In genomic region chr6:145823588-145824234, GRCm38 (mm10) we compare ENCODE assay signal across 8 mouse cellular contexts. TPM values are rescaled to one million over a fixed set of nuclear protein-coding genes. Genes with fewer than 3 reads are reported as not detected.
A peak's percentile ranks its signal among the peaks of the same experiment; 100 is the strongest.
DNase-seq lines count a peak whose midpoint lies in the region; ATAC-seq lines count a peak whose summit lies in the region.

No protein-coding gene starts in this region.

- no peaks in the 10 kb centered on the region for H3K27me3 ChIP-seq in forebrain, embryonic 14.5 days (replicated peaks; ENCODE audit: control insufficient read depth, insufficient read depth, low read length)
- no peaks in the 10 kb centered on the region for H3K27me3 ChIP-seq in forebrain, embryonic 13.5 days
- no peaks in the 10 kb centered on the region for H3K27me3 ChIP-seq in neural tube, embryonic 11.5 days (ENCODE audit: control insufficient read depth, insufficient read depth, low read length)

- H3K4me3 ChIP-seq in forebrain, embryonic 14.5 days (ENCODE audit: low read depth, low read length) = no peak overlapping the region
- H3K4me3 ChIP-seq in forebrain, embryonic 13.5 days = no peak overlapping the region
- H3K4me3 ChIP-seq in neural tube, embryonic 11.5 days (ENCODE audit: low read depth, low read length) = no peak overlapping the region

- H3K9ac ChIP-seq in forebrain, embryonic 14.5 days (ENCODE audit: low read length) = no peak overlapping the region
- H3K9ac ChIP-seq in forebrain, embryonic 13.5 days = no peak overlapping the region
- H3K9ac ChIP-seq in neural tube, embryonic 11.5 days (ENCODE audit: low read length) = no peak overlapping the region

- no peaks in the 10 kb centered on the region for H3K4me1 ChIP-seq in forebrain, embryonic 14.5 days (ENCODE audit: control insufficient read depth, insufficient read depth, low read length)
- H3K4me1 ChIP-seq in forebrain, embryonic 13.5 days = peaks cover 5% of the 10 kb centered on the region; the same call in 1 of the 2 replicates
- no peaks in the 10 kb centered on the region for H3K4me1 ChIP-seq in neural tube, embryonic 11.5 days (ENCODE audit: control insufficient read depth, insufficient read depth, low read length)

- H3K9me3 ChIP-seq in forebrain, embryonic 14.5 days (replicated peaks; ENCODE audit: control insufficient read depth, low read length) = no peaks in the 10 kb centered on the region
- no peaks in the 10 kb centered on the region for H3K9me3 ChIP-seq in forebrain, embryonic 13.5 days (replicated peaks)
- H3K9me3 ChIP-seq in neural tube, embryonic 11.5 days (ENCODE audit: control insufficient read depth, low read length) = no peaks in the 10 kb centered on the region

- no peak overlapping the region for H3K27ac ChIP-seq in forebrain, embryonic 14.5 days (ENCODE audit: low read depth, low read length)
- H3K27ac ChIP-seq in forebrain, embryonic 13.5 days = no peak overlapping the region
- H3K27ac ChIP-seq in neural tube, embryonic 11.5 days (ENCODE audit: low read depth, low read length) = no peak overlapping the region

- H3K36me3 ChIP-seq in forebrain, embryonic 14.5 days (ENCODE audit: control insufficient read depth, insufficient read depth, low read length) = no peaks in the 10 kb centered on the region
- no peaks in the 10 kb centered on the region for H3K36me3 ChIP-seq in forebrain, embryonic 13.5 days (ENCODE audit: poor library complexity, severe bottlenecking)
- H3K36me3 ChIP-seq in neural tube, embryonic 11.5 days (ENCODE audit: control insufficient read depth, insufficient read depth, low read length) = no peaks in the 10 kb centered on the region

- ATAC-seq in forebrain, embryonic 14.5 days = no peak
- ATAC-seq in forebrain, embryonic 13.5 days = no peak
- ATAC-seq in neural tube, embryonic 11.5 days (ENCODE audit: insufficient read depth, low FRiP score, low TSS enrichment) = no peak
- ATAC-seq in frontal cortex, adult (ENCODE audit: low TSS enrichment) = no peak

- 69% methylated on average over 5 of the region's 5 CpGs for WGBS in forebrain, embryonic 14.5 days
- 64% methylated on average over 5 of the region's 5 CpGs for WGBS in forebrain, embryonic 13.5 days
- WGBS in neural tube, embryonic 11.5 days = 65% methylated on average over 5 of the region's 5 CpGs

- DNase-seq in forebrain, embryonic 14.5 days (ENCODE audit: low spot score) = peak; percentile 68
- DNase-seq in neural tube, embryonic 11.5 days (ENCODE audit: low spot score) = peak; percentile 25
- DNase-seq in neural tube, embryonic 10.5 days (ENCODE audit: extremely low spot score, low spot score) = no peak
- DNase-seq in forelimb bud, embryonic 11.5 days (ENCODE audit: low read depth, low spot score) = peak; percentile 30
- peak; percentile 51 for DNase-seq in lung, postnatal 14 days
- DNase-seq in right cerebral cortex, postnatal 4 days = no peak

- H3K4me2 ChIP-seq in forebrain, embryonic 14.5 days (ENCODE audit: low read length) = no peak overlapping the region
- no peak overlapping the region for H3K4me2 ChIP-seq in forebrain, embryonic 13.5 days
- H3K4me2 ChIP-seq in neural tube, embryonic 11.5 days (ENCODE audit: low read depth) = no peak overlapping the region

RNA-seq across cellular contexts. Expression of gene Bhlhe41, which starts 41.6 kb away (rescaled TPM):
- polyA plus RNA-seq in forebrain, embryonic 14.5 days (2014; fragmentation: Nextera tagmentation; extraction: Ambion mirVana) = 1.7 and 2.5 TPM in 2 replicates
- 1.3 and 1.9 TPM in 2 replicates for polyA plus RNA-seq in forebrain, embryonic 13.5 days (2015; fragmentation: Nextera tagmentation; extraction: Ambion mirVana)
- polyA plus RNA-seq in neural tube, embryonic 11.5 days (2014; fragmentation: Nextera tagmentation; extraction: Ambion mirVana) = 1.0 and 1.2 TPM in 2 replicates

Comparison
In these comparisons a context has a peak if more than half of its experiments do, and no peak if none do; other contexts are left out.
1. DNase-seq: peak in forebrain, embryonic 14.5 days (single experiment), neural tube, embryonic 11.5 days (single experiment), forelimb bud, embryonic 11.5 days (single experiment) and lung, postnatal 14 days (single experiment); none in neural tube, embryonic 10.5 days (single experiment) and right cerebral cortex, postnatal 4 days (single experiment).